Mouse (Mus musculus) limb, embryonic 12.5 days (tissue): ENCODE data around the gene Sertad2. TPM values are rescaled to one million over a fixed set of nuclear protein-coding genes. Genes with fewer than 3 reads are reported as not detected.

Experiments used
- ATAC-seq: fragments of 200-750 bp; cut with Nextera tagmentation; 2 replicates; pipeline ENCODE4 v1.8.0; 2017; ENCODE audit warnings: low read depth, moderate TSS enrichment; ENCODE audit not compliant: insufficient number of reproducible peaks, insufficient read depth, low FRiP score, low TSS enrichment
- H3K27ac ChIP-seq: fragments of 300-500 bp; sonication (generic); 2 replicates; pipeline ENCODE4 v1.5.1; 2016; ENCODE audit warnings: mild to moderate bottlenecking, moderate library complexity
- H3K27me3 ChIP-seq: fragments of 300-500 bp; sonication (generic); 2 replicates; pipeline ENCODE4 v1.6.1; 2016; ENCODE audit warnings: mild to moderate bottlenecking, moderate library complexity
- H3K36me3 ChIP-seq: fragments of 300-500 bp; sonication (generic); 2 replicates; pipeline ENCODE4 v1.6.1; 2016; ENCODE audit warnings: mild to moderate bottlenecking, moderate library complexity
- H3K4me1 ChIP-seq: fragments of 300-500 bp; sonication (generic); replicated peaks from 2 replicates; pipeline ENCODE4 v1.6.1; 2016
- H3K4me2 ChIP-seq: fragments of 300-500 bp; sonication (generic); 2 replicates; pipeline ENCODE4 v1.6.1; 2016; ENCODE audit warnings: mild to moderate bottlenecking, moderate library complexity
- H3K4me3 ChIP-seq: fragments of 300-500 bp; sonication (generic); replicated peaks from 2 replicates; pipeline ENCODE4 v1.5.1; 2016; ENCODE audit warnings: mild to moderate bottlenecking
- H3K9ac ChIP-seq: fragments of 300-500 bp; sonication (generic); replicated peaks from 2 replicates; pipeline ENCODE4 v1.6.1; 2016; ENCODE audit warnings: mild to moderate bottlenecking, moderate library complexity
- H3K9me3 ChIP-seq: fragments of 300-500 bp; sonication (generic); 2 replicates; pipeline ENCODE4 v1.6.1; 2016; ENCODE audit warnings: mild to moderate bottlenecking, moderate library complexity
- WGBS: fragments of 180-500 bp; shearing (Covaris S2); methylation state at CpG from one replicate; pipeline ENCODE4 v1.1.7; 2016; 5-methylcytosine and 5-hydroxymethylcytosine counted together
- polyA plus RNA-seq: library from polyadenylated mRNA; unstranded; fragments of >200 nt; fragmentation: Nextera tagmentation; extraction: Ambion mirVana; gene quantifications from 2 replicates; pipeline ENCODE4 v1.2.1, GENCODE M21; 2016

The Sertad2 gene
- polyA plus RNA-seq, 1 experiment from 2014 or later: 42.0 TPM

- Histone ChIP-seq H3K9me3 (no peaks in the 10 kb centered on the region), H3K36me3 (no peaks in the 10 kb centered on the region), H3K27me3 (no peaks in the 10 kb centered on the region), H3K4me3 (no peak overlapping the region), H3K9ac (no peak overlapping the region), H3K4me1 (peaks cover 22% of the 10 kb centered on the region), H3K27ac (no peak overlapping the region), H3K4me2 (no peak overlapping the region)
- whole genome bisulfite sequencing: 75% methylated on average over 5 of the region's 5 CpGs
- ATAC-seq: no peak
Measured at GRCm38 (mm10) chr11:20571702-20572413, 28.8 kb downstream of the Sertad2 start.

GRCm38 (mm10) chr11:20576046-20576635, 33.1 kb downstream of the Sertad2 start:
- Histone ChIP-seq H3K36me3 (no peaks in the 10 kb centered on the region), H3K27me3 (no peaks in the 10 kb centered on the region), H3K4me2 (0 out of 2 replicates have a peak overlapping the region, but pooled peaks have one; percentile 29), H3K27ac (peak overlapping the region; percentile 89), H3K9me3 (no peaks in the 10 kb centered on the region), H3K9ac (no peak overlapping the region), H3K4me3 (no peak overlapping the region), H3K4me1 (peaks cover 30% of the 10 kb centered on the region)
- WGBS: 27% methylated on average over 8 of the region's 8 CpGs
- peak; percentile 90 for ATAC-seq

GRCm38 (mm10) chr11:20582758-20583157, 39.7 kb downstream of the Sertad2 start:
- Histone ChIP-seq H3K9ac (no peak overlapping the region), H3K4me1 (peaks cover 14% of the 10 kb centered on the region; the same call in 1 of the 2 replicates), H3K4me2 (no peak overlapping the region), H3K9me3 (no peaks in the 10 kb centered on the region), H3K36me3 (no peaks in the 10 kb centered on the region), H3K4me3 (no peak overlapping the region), H3K27ac (no peak overlapping the region), H3K27me3 (no peaks in the 10 kb centered on the region)
- 96% methylated on average over 2 of the region's 2 CpGs for WGBS
- no peak for ATAC-seq

- Histone ChIP-seq H3K4me3 (no peak overlapping the region), H3K4me2 (no peak overlapping the region), H3K36me3 (no peaks in the 10 kb centered on the region), H3K27ac (no peak overlapping the region), H3K4me1 (peaks cover 17% of the 10 kb centered on the region), H3K9me3 (no peaks in the 10 kb centered on the region), H3K27me3 (no peaks in the 10 kb centered on the region), H3K9ac (no peak overlapping the region)
- 69% methylated on average over 1 of the region's 1 CpGs for WGBS
- ATAC-seq: no peak
Measured at GRCm38 (mm10) chr11:20585297-20585696, 42.2 kb downstream of the Sertad2 start.

GRCm38 (mm10) chr11:20586180-20586579, 43.1 kb downstream of the Sertad2 start:
- H3K36me3 ChIP-seq: no peaks in the 10 kb centered on the region
- H3K4me1 ChIP-seq: peaks cover 11% of the 10 kb centered on the region
- no peak overlapping the region for H3K4me2 ChIP-seq
- ATAC-seq: no peak
- H3K9ac ChIP-seq: no peak overlapping the region
- no peak overlapping the region for H3K27ac ChIP-seq
- no peaks in the 10 kb centered on the region for H3K9me3 ChIP-seq
- no peaks in the 10 kb centered on the region for H3K27me3 ChIP-seq
- no peak overlapping the region for H3K4me3 ChIP-seq

- H3K9ac ChIP-seq: no peak overlapping the region
- H3K4me1 ChIP-seq: peaks cover 15% of the 10 kb centered on the region
- 26% methylated on average over 2 of the region's 2 CpGs for WGBS
- no peak overlapping the region for H3K4me3 ChIP-seq
- peak overlapping the region; percentile 32; the same call in 1 of the 2 replicates for H3K27ac ChIP-seq
- H3K27me3 ChIP-seq: no peaks in the 10 kb centered on the region
- no peak overlapping the region for H3K4me2 ChIP-seq
- H3K36me3 ChIP-seq: no peaks in the 10 kb centered on the region
- H3K9me3 ChIP-seq: no peaks in the 10 kb centered on the region
- ATAC-seq: no peak
Measured at GRCm38 (mm10) chr11:20589393-20589792, 46.3 kb downstream of the Sertad2 start.

GRCm38 (mm10) chr11:20592010-20592409, 49.0 kb downstream of the Sertad2 start:
- no peak overlapping the region for H3K9ac ChIP-seq
- H3K27ac ChIP-seq: no peak overlapping the region
- WGBS: 73% methylated on average over 3 of the region's 3 CpGs
- H3K9me3 ChIP-seq: no peaks in the 10 kb centered on the region
- no peak overlapping the region for H3K4me2 ChIP-seq
- H3K4me3 ChIP-seq: no peak overlapping the region
- no peak for ATAC-seq
- H3K27me3 ChIP-seq: no peaks in the 10 kb centered on the region
- H3K36me3 ChIP-seq: no peaks in the 10 kb centered on the region
- peaks cover 18% of the 10 kb centered on the region for H3K4me1 ChIP-seq

- Histone ChIP-seq H3K36me3 (no peaks in the 10 kb centered on the region), H3K4me3 (no peak overlapping the region), H3K27me3 (no peaks in the 10 kb centered on the region), H3K27ac (peak overlapping the region; percentile 69; the same call in 1 of the 2 replicates), H3K4me1 (peaks cover 10% of the 10 kb centered on the region), H3K9me3 (no peaks in the 10 kb centered on the region), H3K9ac (no peak overlapping the region), H3K4me2 (no peak overlapping the region)
- WGBS: 70% methylated on average over 22 of the region's 22 CpGs
- ATAC-seq: no peak
Measured at GRCm38 (mm10) chr11:20594229-20595201, 51.5 kb downstream of the Sertad2 start.

- H3K36me3 ChIP-seq: no peaks in the 10 kb centered on the region
- H3K27me3 ChIP-seq: no peaks in the 10 kb centered on the region
- H3K4me2 ChIP-seq: peak overlapping the region; percentile 45
- peak overlapping the region; percentile 77 for H3K27ac ChIP-seq
- H3K9ac ChIP-seq: no peak overlapping the region
- ATAC-seq: peak; percentile 71
- no peaks in the 10 kb centered on the region for H3K9me3 ChIP-seq
- WGBS: 37% methylated on average over 24 of the region's 24 CpGs
- peaks cover 16% of the 10 kb centered on the region for H3K4me1 ChIP-seq
- H3K4me3 ChIP-seq: no peak overlapping the region
Measured at GRCm38 (mm10) chr11:20603066-20603812, 60.2 kb downstream of the Sertad2 start.

GRCm38 (mm10) chr11:20604119-20604518, 61.1 kb downstream of the Sertad2 start:
- Histone ChIP-seq H3K9me3 (no peaks in the 10 kb centered on the region), H3K4me3 (no peak overlapping the region), H3K27me3 (no peaks in the 10 kb centered on the region), H3K36me3 (no peaks in the 10 kb centered on the region), H3K4me2 (no peak overlapping the region), H3K9ac (no peak overlapping the region), H3K27ac (peak overlapping the region; percentile 46; the same call in 1 of the 2 replicates), H3K4me1 (peaks cover 16% of the 10 kb centered on the region)
- ATAC-seq: no peak
- WGBS: 80% methylated on average over 4 of the region's 4 CpGs
